Mouse (Mus musculus) liver, embryonic 14.5 days (tissue): ENCODE results near the gene Rbm5. TPM values are rescaled to one million over a fixed set of nuclear protein-coding genes. Genes with fewer than 3 reads are reported as not detected.

Source experiments
- ATAC-seq: fragments of 200-750 bp; cut with Nextera tagmentation; 2 replicates; pipeline ENCODE4 v1.8.0; 2017; ENCODE audit warnings: moderate number of reproducible peaks, mild to moderate bottlenecking, moderate library complexity; ENCODE audit not compliant: insufficient read depth
- DNase-seq, 3 experiments: peaks; one replicate each; pipeline ENCODE4 v3.0.0-alpha.2; 2012 to 2013; ENCODE audit warnings: low read depth in 3 of 3, low spot score in 3 of 3
- H3K27ac ChIP-seq: fragments of 300-500 bp; sonication (generic); 2 replicates; pipeline ENCODE4 v1.5.1; 2014; ENCODE audit warnings: moderate library complexity, mild to moderate bottlenecking, control low read depth, inconsistent platforms
- H3K27me3 ChIP-seq: fragments of 300-500 bp; sonication (generic); 2 replicates; pipeline ENCODE4 v1.6.1; 2014; ENCODE audit warnings: mild to moderate bottlenecking, low read length, moderate library complexity; ENCODE audit not compliant: control insufficient read depth, insufficient read depth
- H3K36me3 ChIP-seq: fragments of 300-500 bp; sonication (generic); replicated peaks from 2 replicates; pipeline ENCODE4 v1.6.1; 2014; ENCODE audit warnings: low read depth; ENCODE audit not compliant: control insufficient read depth, insufficient read depth
- H3K4me1 ChIP-seq, 2 experiments: fragments of 200-500 bp in 1 of 2; fragments of 300-500 bp in 1 of 2; sonication (generic) in 1 of 2; replicated peaks; 2 replicates each; pipeline ENCODE4 v1.6.1; 2012 to 2014; ENCODE audit warnings: antibody characterized with exemption in 1 of 2, inconsistent platforms in 1 of 2, low read length in 1 of 2; ENCODE audit not compliant: control insufficient read depth in 2 of 2, insufficient read depth in 2 of 2
- H3K4me2 ChIP-seq: fragments of 300-500 bp; sonication (generic); 2 replicates; pipeline ENCODE4 v1.6.1; 2014; ENCODE audit warnings: low read depth, mild to moderate bottlenecking, control low read depth, moderate library complexity
- H3K4me3 ChIP-seq, 2 experiments: fragments of 200-500 bp in 1 of 2; fragments of 300-500 bp in 1 of 2; sonication (generic) in 1 of 2; 2 replicates each; pipeline ENCODE4 v1.5.1; 2012 to 2014; ENCODE audit warnings: low read depth in 2 of 2, low read length in 2 of 2, mild to moderate bottlenecking in 2 of 2, control low read depth in 1 of 2, inconsistent platforms in 1 of 2, moderate library complexity in 1 of 2; ENCODE audit not compliant: insufficient read depth in 1 of 2
- H3K9ac ChIP-seq: fragments of 300-500 bp; sonication (generic); replicated peaks from 2 replicates; pipeline ENCODE4 v1.6.1; 2014; ENCODE audit warnings: mild to moderate bottlenecking, control low read depth, moderate library complexity
- H3K9me3 ChIP-seq: fragments of 300-500 bp; sonication (generic); 2 replicates; pipeline ENCODE4 v1.6.1; 2016; ENCODE audit warnings: low read length, mixed read lengths; ENCODE audit not compliant: control insufficient read depth
- CTCF ChIP-seq: IDR thresholded peaks from 2 replicates; pipeline ENCODE4 v1.5.1; 2016; ENCODE audit warnings: antibody characterized with exemption, low read depth, control low read depth
- EP300 ChIP-seq: IDR thresholded peaks from 2 replicates; pipeline ENCODE4 v1.6.1; 2016; ENCODE audit warnings: antibody characterized with exemption, low read depth
- WGBS: fragments of 180-500 bp; shearing (Covaris S2); extraction: QIAGEN DNeasy Blood & Tissue Kit; methylation state at CpG from one replicate; pipeline ENCODE4 v1.1.7; 2014; ENCODE audit not compliant: insufficient replicate concordance; 5-methylcytosine and 5-hydroxymethylcytosine counted together
- polyA plus RNA-seq, 2 experiments: library from polyadenylated mRNA; depleted of rRNA in 1 of 2; stranded (reverse) in 1 of 2; unstranded in 1 of 2; fragments of >200 nt; fragmentation: Nextera tagmentation in 1 of 2; extraction: Ambion mirVana in 1 of 2; gene quantifications; 2 replicates each; pipeline versions ENCODE4 v1.2.1 to v1.2.3; 2012 to 2014

The Rbm5 gene
- polyA plus RNA-seq, 2 experiments: 35.2 to 45.1 TPM

DNA sequence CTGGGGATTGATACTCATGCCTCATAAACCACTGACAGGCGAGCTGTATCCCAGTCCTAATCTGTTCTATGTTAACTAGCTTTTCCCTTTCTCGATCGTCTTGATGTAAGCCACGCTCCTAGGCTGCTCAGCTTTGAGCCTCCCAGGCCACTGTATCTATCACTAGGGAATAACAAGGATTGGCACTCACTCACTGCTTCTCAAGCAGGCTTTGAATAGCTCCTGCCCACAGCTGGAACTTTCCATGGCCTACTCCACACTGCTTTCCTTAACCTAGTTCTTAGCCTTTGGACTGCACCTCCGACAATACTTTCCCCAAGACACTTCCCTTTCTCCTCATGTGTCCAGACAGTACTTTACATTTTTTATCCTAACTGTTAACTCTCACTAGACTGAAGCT lies 1.9 kb downstream of the Rbm5 start:
- Histone ChIP-seq H3K9me3 (no peaks in the 10 kb centered on the region), H3K27me3 (no peaks in the 10 kb centered on the region), H3K9ac (no peak overlapping the region), H3K4me2 (peak overlapping the region; percentile 79), H3K27ac (no peak overlapping the region), H3K36me3 (peaks cover 63% of the 10 kb centered on the region), H3K4me3 (peak overlapping the region; percentile 22 to 94; a peak in 2 of 4 replicates), H3K4me1 (peaks cover 10 to 11% of the 10 kb centered on the region in 2 experiments)
- ATAC-seq: no peak
- WGBS: 72% methylated on average over 5 of the region's 5 CpGs
- DNase-seq: no peak
- no peak for TF ChIP-seq EP300
- no peak for TF ChIP-seq CTCF

GRCm38 (mm10) chr9:107759593-107759992 lies 11.2 kb downstream of the Rbm5 start:
- ATAC-seq (no peak), DNase-seq (no peak)
- Histone ChIP-seq H3K4me1 (no peaks in the 10 kb centered on the region), H3K9ac (no peak overlapping the region), H3K4me3 (no peak overlapping the region), H3K9me3 (no peaks in the 10 kb centered on the region), H3K27ac (no peak overlapping the region), H3K36me3 (peaks cover 92% of the 10 kb centered on the region), H3K4me2 (no peak overlapping the region), H3K27me3 (no peaks in the 10 kb centered on the region)
- TF ChIP-seq CTCF (no peak), EP300 (no peak)
- 75% methylated on average over 6 of the region's 6 CpGs for whole genome bisulfite sequencing

DNA sequence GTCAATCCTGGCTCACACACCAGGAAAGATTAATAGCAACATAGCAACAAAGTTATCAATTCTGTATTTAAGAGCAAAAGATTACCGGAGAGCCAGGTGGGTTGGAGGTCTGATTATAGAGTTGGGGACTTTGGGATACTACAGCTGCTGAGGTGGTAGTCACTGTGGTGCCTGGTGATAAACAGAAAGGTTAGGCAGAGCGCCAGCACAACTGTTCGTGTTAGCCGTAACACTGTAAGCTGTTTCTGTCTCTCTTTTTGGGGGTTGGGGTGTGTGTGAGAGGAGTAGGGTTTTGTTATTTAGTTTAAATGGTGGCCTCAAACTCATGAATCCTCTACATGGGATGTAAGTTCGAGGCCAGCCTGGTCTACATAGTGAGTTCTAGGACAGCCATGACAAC lies 20.4 kb downstream of the Rbm5 start:
- Histone ChIP-seq H3K27me3 (no peaks in the 10 kb centered on the region), H3K9me3 (no peaks in the 10 kb centered on the region), H3K4me2 (no peak overlapping the region), H3K36me3 (peaks cover 95% of the 10 kb centered on the region), H3K27ac (no peak overlapping the region), H3K4me1 (peaks cover 0 to 7% of the 10 kb centered on the region in 2 experiments; a peak in 2 of 4 replicates), H3K9ac (no peak overlapping the region), H3K4me3 (no peak overlapping the region)
- WGBS: 87% methylated on average over 5 of the region's 5 CpGs
- DNase-seq: no peak
- no peak for TF ChIP-seq CTCF
- ATAC-seq: no peak

GRCm38 (mm10) chr9:107748063-107748462 lies 22.7 kb downstream of the Rbm5 start:
- Histone ChIP-seq H3K27ac (no peak overlapping the region), H3K27me3 (no peaks in the 10 kb centered on the region), H3K4me3 (no peak overlapping the region), H3K4me2 (no peak overlapping the region), H3K9ac (no peak overlapping the region; the same call in 1 of the 2 replicates), H3K4me1 (peaks cover 0 to 7% of the 10 kb centered on the region in 2 experiments; a peak in 2 of 4 replicates), H3K9me3 (no peaks in the 10 kb centered on the region), H3K36me3 (peaks cover 97% of the 10 kb centered on the region)
- DNase-seq: no peak
- no peak for TF ChIP-seq CTCF
- TF ChIP-seq EP300: no peak
- ATAC-seq: peak; percentile 62; the same call in 1 of the 2 replicates
- 68% methylated on average over 3 of the region's 3 CpGs for WGBS

- Histone ChIP-seq H3K4me3 (no peak overlapping the region), H3K4me2 (no peak overlapping the region), H3K4me1 (peaks cover 0 to 7% of the 10 kb centered on the region in 2 experiments; a peak in 2 of 4 replicates), H3K9me3 (no peaks in the 10 kb centered on the region), H3K27me3 (no peaks in the 10 kb centered on the region), H3K36me3 (peaks cover 97% of the 10 kb centered on the region), H3K27ac (no peak overlapping the region), H3K9ac (no peak overlapping the region)
- ATAC-seq: no peak
- TF ChIP-seq CTCF (no peak), EP300 (no peak)
- WGBS: 73% methylated on average over 1 of the region's 1 CpGs
- DNase-seq: no peak
Measured at GRCm38 (mm10) chr9:107747310-107747709, 23.5 kb downstream of the Rbm5 start.
